Mouse (Mus musculus): ENCODE results near the gene Panx2. TPM values are rescaled to one million over a fixed set of nuclear protein-coding genes. Genes with fewer than 3 reads are reported as not detected.

Gene Panx2
- 0.11 and 0.18 TPM in 2 replicates for polyA plus RNA-seq (2015; fragmentation: Nextera tagmentation; extraction: Ambion mirVana)

- no peak within 1 kb of the TSS for H3K27ac ChIP-seq (ENCODE audit: low read length)
- no peak; the same call in 1 of the 2 replicates for ATAC-seq
- peak within 1 kb of the TSS; percentile 96 for H3K4me2 ChIP-seq (replicated peaks; ENCODE audit: low read depth, low read length)
- H3K4me3 ChIP-seq (ENCODE audit: low read depth, low read length) = peak within 1 kb of the TSS; percentile 53
- TF ChIP-seq CTCF (IDR thresholded peaks at IDR 0.05) = no peak
- no peak for TF ChIP-seq EP300 (IDR thresholded peaks at IDR 0.05)
- H3K9ac ChIP-seq (replicated peaks; ENCODE audit: low read depth) = no peak within 1 kb of the TSS
- no peaks in the 10 kb centered on the region for H3K4me1 ChIP-seq (ENCODE audit: insufficient read depth, low read depth, low read length)
- DNase-seq (ENCODE audit: low spot score) = no peak
- peaks cover 33% of the 10 kb centered on the region for H3K27me3 ChIP-seq (replicated peaks; ENCODE audit: insufficient read depth, low read length)
- 1% methylated on average over 32 of the region's 57 CpGs for WGBS
- no peaks in the 10 kb centered on the region for H3K36me3 ChIP-seq (ENCODE audit: insufficient read depth, low read length)
- no peaks in the 10 kb centered on the region for H3K9me3 ChIP-seq (ENCODE audit: low read length)
Observed at GRCm38 (mm10) chr15:89059161-89059931, at the start of gene Panx2. Gene Panx2, plus strand, starts transcription at chr15:89059734.

DNA sequence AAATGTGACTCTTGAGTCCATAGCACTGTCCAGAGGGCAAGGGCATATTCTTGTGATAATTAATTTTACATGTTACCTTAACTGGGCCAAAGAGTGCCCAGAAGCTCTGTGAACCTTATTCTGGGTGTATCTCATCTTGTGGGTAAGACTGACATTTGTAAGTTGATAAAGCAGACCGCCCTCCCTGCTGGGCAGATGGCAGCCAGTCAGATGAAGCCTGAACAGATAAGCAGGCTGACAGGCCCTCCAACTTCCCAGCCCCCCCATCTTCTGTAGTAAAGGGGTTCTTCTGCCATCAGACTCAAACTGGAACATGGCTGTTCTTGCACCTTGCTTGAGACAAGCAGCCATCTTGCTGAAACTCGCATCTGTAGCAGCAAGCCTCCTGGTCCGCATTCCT lies 42.8 kb upstream of the Panx2 start:
- ATAC-seq = no peak
- H3K27me3 ChIP-seq (replicated peaks; ENCODE audit: insufficient read depth, low read length) = no peaks in the 10 kb centered on the region
- WGBS = 74% methylated on average over 3 of the region's 3 CpGs
- no peak overlapping the region for H3K4me2 ChIP-seq (replicated peaks; ENCODE audit: low read depth, low read length)
- DNase-seq (ENCODE audit: low spot score) = no peak
- H3K4me3 ChIP-seq (ENCODE audit: low read depth, low read length) = no peak overlapping the region
- H3K4me1 ChIP-seq (ENCODE audit: insufficient read depth, low read depth, low read length) = no peaks in the 10 kb centered on the region
- TF ChIP-seq CTCF (IDR thresholded peaks at IDR 0.05) (no peak), EP300 (IDR thresholded peaks at IDR 0.05) (no peak)
- no peaks in the 10 kb centered on the region for H3K36me3 ChIP-seq (ENCODE audit: insufficient read depth, low read length)
- no peak overlapping the region for H3K9ac ChIP-seq (replicated peaks; ENCODE audit: low read depth)
- no peaks in the 10 kb centered on the region for H3K9me3 ChIP-seq (ENCODE audit: low read length)
- H3K27ac ChIP-seq (ENCODE audit: low read length) = no peak overlapping the region

GRCm38 (mm10) chr15:89020085-89020484 lies 39.4 kb upstream of the Panx2 start:
- Histone ChIP-seq H3K27ac (ENCODE audit: low read length) (no peak overlapping the region), H3K4me2 (replicated peaks; ENCODE audit: low read depth, low read length) (no peak overlapping the region), H3K36me3 (ENCODE audit: insufficient read depth, low read length) (no peaks in the 10 kb centered on the region), H3K9ac (replicated peaks; ENCODE audit: low read depth) (no peak overlapping the region), H3K27me3 (replicated peaks; ENCODE audit: insufficient read depth, low read length) (no peaks in the 10 kb centered on the region), H3K9me3 (ENCODE audit: low read length) (no peaks in the 10 kb centered on the region), H3K4me3 (ENCODE audit: low read depth, low read length) (no peak overlapping the region), H3K4me1 (ENCODE audit: insufficient read depth, low read depth, low read length) (no peaks in the 10 kb centered on the region)
- ATAC-seq (no peak), DNase-seq (ENCODE audit: low spot score) (no peak)
- 56% methylated on average over 7 of the region's 7 CpGs for WGBS
- TF ChIP-seq EP300 (IDR thresholded peaks at IDR 0.05) (no peak), CTCF (IDR thresholded peaks at IDR 0.05) (no peak)

DNA sequence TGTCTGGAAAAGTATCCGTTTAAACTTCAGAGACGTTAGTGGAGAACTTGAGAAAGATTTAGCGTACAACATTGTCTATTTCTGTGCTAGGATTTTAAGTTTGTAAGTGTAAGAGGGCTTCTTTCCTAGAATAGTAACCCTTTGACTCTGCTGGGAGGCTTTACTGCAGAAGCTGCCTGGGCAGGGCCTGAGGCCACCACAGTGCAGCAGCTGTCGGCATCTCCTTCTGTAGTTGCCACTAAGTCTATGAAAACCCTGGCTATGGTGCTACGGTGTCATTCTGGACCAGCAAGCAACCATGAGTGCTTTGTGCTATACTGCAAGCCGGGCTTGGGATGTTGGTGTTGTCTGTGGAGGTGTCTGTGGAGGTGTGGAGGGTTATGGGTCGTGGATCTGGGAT lies 39.0 kb upstream of the Panx2 start:
- no peak overlapping the region for H3K4me3 ChIP-seq (ENCODE audit: low read depth, low read length)
- H3K9me3 ChIP-seq (ENCODE audit: low read length) = no peaks in the 10 kb centered on the region
- H3K27ac ChIP-seq (ENCODE audit: low read length) = no peak overlapping the region
- no peaks in the 10 kb centered on the region for H3K27me3 ChIP-seq (replicated peaks; ENCODE audit: insufficient read depth, low read length)
- DNase-seq (ENCODE audit: low spot score) (no peak), ATAC-seq (no peak)
- no peak overlapping the region for H3K9ac ChIP-seq (replicated peaks; ENCODE audit: low read depth)
- no peak overlapping the region for H3K4me2 ChIP-seq (replicated peaks; ENCODE audit: low read depth, low read length)
- no peaks in the 10 kb centered on the region for H3K4me1 ChIP-seq (ENCODE audit: insufficient read depth, low read depth, low read length)
- no peaks in the 10 kb centered on the region for H3K36me3 ChIP-seq (ENCODE audit: insufficient read depth, low read length)
- no peak for TF ChIP-seq EP300 (IDR thresholded peaks at IDR 0.05)
- no peak for TF ChIP-seq CTCF (IDR thresholded peaks at IDR 0.05)
- WGBS = 70% methylated on average over 7 of the region's 7 CpGs

DNA sequence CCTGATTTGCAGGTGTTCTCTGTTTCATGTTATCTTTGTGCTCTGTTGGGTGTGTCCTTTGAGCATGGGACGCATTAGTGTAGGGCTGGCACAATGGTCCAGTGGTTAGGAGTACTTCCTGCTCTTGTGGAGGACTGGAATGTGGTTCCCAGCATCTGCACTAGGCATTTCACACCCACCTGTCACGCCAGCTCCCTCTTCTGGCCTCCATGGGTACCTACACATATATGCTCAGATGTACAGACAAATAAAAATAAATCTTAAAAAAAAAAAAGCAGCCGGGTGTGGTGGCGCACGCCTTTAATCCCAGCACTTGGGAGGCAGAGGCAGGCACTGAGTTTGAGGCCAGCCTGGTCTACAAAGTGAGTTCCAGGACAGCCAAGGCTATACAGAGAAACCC lies 15.2 kb upstream of the Panx2 start:
- TF ChIP-seq EP300 (IDR thresholded peaks at IDR 0.05) (no peak), CTCF (IDR thresholded peaks at IDR 0.05) (no peak)
- Histone ChIP-seq H3K27ac (ENCODE audit: low read length) (no peak overlapping the region), H3K9me3 (ENCODE audit: low read length) (no peaks in the 10 kb centered on the region), H3K27me3 (replicated peaks; ENCODE audit: insufficient read depth, low read length) (no peaks in the 10 kb centered on the region), H3K4me2 (replicated peaks; ENCODE audit: low read depth, low read length) (no peak overlapping the region), H3K36me3 (ENCODE audit: insufficient read depth, low read length) (no peaks in the 10 kb centered on the region), H3K4me3 (ENCODE audit: low read depth, low read length) (no peak overlapping the region), H3K9ac (replicated peaks; ENCODE audit: low read depth) (no peak overlapping the region), H3K4me1 (ENCODE audit: insufficient read depth, low read depth, low read length) (no peaks in the 10 kb centered on the region)
- DNase-seq (ENCODE audit: low spot score) = no peak
- 71% methylated on average over 5 of the region's 5 CpGs for WGBS
- no peak for ATAC-seq

- Histone ChIP-seq H3K36me3 (ENCODE audit: insufficient read depth, low read length) (no peaks in the 10 kb centered on the region), H3K4me2 (replicated peaks; ENCODE audit: low read depth, low read length) (no peak overlapping the region), H3K27ac (ENCODE audit: low read length) (no peak overlapping the region), H3K9ac (replicated peaks; ENCODE audit: low read depth) (no peak overlapping the region), H3K4me3 (ENCODE audit: low read depth, low read length) (no peak overlapping the region), H3K4me1 (ENCODE audit: insufficient read depth, low read depth, low read length) (no peaks in the 10 kb centered on the region), H3K27me3 (replicated peaks; ENCODE audit: insufficient read depth, low read length) (no peaks in the 10 kb centered on the region), H3K9me3 (ENCODE audit: low read length) (no peaks in the 10 kb centered on the region)
- 66% methylated on average over 4 of the region's 4 CpGs for WGBS
- no peak for DNase-seq (ENCODE audit: low spot score)
- TF ChIP-seq CTCF (IDR thresholded peaks at IDR 0.05) (no peak), EP300 (IDR thresholded peaks at IDR 0.05) (no peak)
- ATAC-seq = no peak
Observed at GRCm38 (mm10) chr15:89046356-89046755, 13.2 kb upstream of the Panx2 start.

All from lung, postnatal 0 days (tissue).